Mouse (Mus musculus) thymus, adult 2 months (tissue): ENCODE measurements around the gene Rnf220.

Source experiments
- CTCF ChIP-seq: fragments of 200-500 bp; IDR thresholded peaks from 2 replicates; pipeline ENCODE4 v1.5.1; 2012; ENCODE audit warnings: mild to moderate bottlenecking, control low read depth, low read length, moderate library complexity, borderline replicate concordance; ENCODE audit not compliant: control insufficient read depth, poor library complexity, insufficient read depth; ENCODE audit errors: extremely low read depth
- POLR2A ChIP-seq: fragments of 200-500 bp; IDR thresholded peaks from 2 replicates; pipeline ENCODE4 v1.6.1; 2012; ENCODE audit warnings: mild to moderate bottlenecking, low read length, control low read depth, moderate library complexity; ENCODE audit not compliant: control insufficient read depth, poor library complexity, insufficient read depth; ENCODE audit errors: extremely low read depth

GRCm38 (mm10) chr4:117473291-117473984, 23.4 kb downstream of the Rnf220 start:
- TF ChIP-seq CTCF (no peak), POLR2A (no peak)
